Mouse (Mus musculus) CH12.LX (cell line): ENCODE results near the gene Apba1. TPM values are rescaled to one million over a fixed set of nuclear protein-coding genes. Genes with fewer than 3 reads are reported as not detected.

Source experiments
- DNase-seq: peaks from one replicate; pipeline ENCODE4 v3.0.0-alpha.2; 2013; ENCODE audit errors: extremely low read depth
- H3K27ac ChIP-seq: 2 replicates; pipeline ENCODE4 v1.5.1; 2012; ENCODE audit warnings: low read depth, mild to moderate bottlenecking, control low read depth, moderate library complexity; ENCODE audit not compliant: insufficient read depth
- H3K27me3 ChIP-seq: replicated peaks from 2 replicates; pipeline ENCODE3; 2012; ENCODE audit warnings: inconsistent platforms
- H3K36me3 ChIP-seq, 2 experiments: replicated peaks in 1 of 2; 2 replicates each; pipeline versions ENCODE3 to v1.6.1; 2012; ENCODE audit warnings: inconsistent platforms in 1 of 2, low read length in 1 of 2, mild to moderate bottlenecking in 1 of 2, mixed read lengths in 1 of 2, moderate library complexity in 1 of 2; ENCODE audit not compliant: control insufficient read depth in 1 of 2, insufficient read depth in 1 of 2
- H3K4me1 ChIP-seq, 2 experiments: 2 replicates each; pipeline ENCODE4 v1.6.1; 2012; ENCODE audit warnings: inconsistent platforms in 1 of 2, moderate library complexity in 1 of 2; ENCODE audit not compliant: insufficient read depth in 2 of 2, control insufficient read depth in 1 of 2
- H3K4me2 ChIP-seq: 2 replicates; pipeline ENCODE4 v1.6.1; 2012; ENCODE audit warnings: low read depth, mild to moderate bottlenecking, control low read depth; ENCODE audit not compliant: poor library complexity, insufficient read depth, severe bottlenecking
- H3K4me3 ChIP-seq, 3 experiments: fragments of 150-350 bp in 1 of 3; sonication (generic) in 1 of 3; replicated peaks in 1 of 3; 2 replicates each; pipeline versions ENCODE3 to v1.5.1; 2011 to 2012; ENCODE audit warnings: low read depth in 2 of 3, low read length in 2 of 3, mild to moderate bottlenecking in 2 of 3, moderate library complexity in 2 of 3, control low read depth in 1 of 3, improper control_type of control experiment in 1 of 3, inconsistent platforms in 1 of 3, mixed read lengths in 1 of 3; ENCODE audit not compliant: poor library complexity in 1 of 3
- H3K79me2 ChIP-seq: replicated peaks from 2 replicates; pipeline ENCODE4 v1.6.1; 2012; ENCODE audit warnings: mild to moderate bottlenecking, moderate library complexity; ENCODE audit not compliant: control insufficient read depth, poor library complexity, insufficient read depth, severe bottlenecking; ENCODE audit errors: extremely low read depth
- H3K9ac ChIP-seq: 2 replicates; pipeline ENCODE4 v1.6.1; 2012; ENCODE audit warnings: low read depth, mild to moderate bottlenecking, control low read depth, moderate library complexity; ENCODE audit not compliant: insufficient read depth
- H3K9me3 ChIP-seq: replicated peaks from 2 replicates; pipeline ENCODE3; 2012; ENCODE audit warnings: low read length, inconsistent platforms, mixed read lengths
- CHD1 ChIP-seq: IDR thresholded peaks from 2 replicates; pipeline ENCODE4 v1.6.1; 2012; ENCODE audit warnings: low read depth, low read length, improper control_type of control experiment, inconsistent platforms
- CTCF ChIP-seq, 2 experiments: IDR thresholded peaks in 1 of 2; conservative IDR thresholded peaks in 1 of 2; 2 replicates each; pipeline ENCODE4 v1.5.1; 2011 to 2012; ENCODE audit warnings: low read depth in 2 of 2, low read length in 2 of 2, improper control_type of control experiment in 1 of 2, inconsistent platforms in 1 of 2, mild to moderate bottlenecking in 1 of 2, moderate library complexity in 1 of 2
- E2F4 ChIP-seq: IDR thresholded peaks from 2 replicates; pipeline ENCODE4 v1.6.1; 2011; ENCODE audit warnings: low read depth, low read length, improper control_type of control experiment; ENCODE audit not compliant: insufficient replicate concordance
- ELF1 ChIP-seq: IDR thresholded peaks from 2 replicates; pipeline ENCODE4 v1.6.1; 2014; ENCODE audit warnings: low read depth, mild to moderate bottlenecking, inconsistent platforms, low read length, improper control_type of control experiment
- ETS1 ChIP-seq: conservative IDR thresholded peaks from 2 replicates; pipeline ENCODE4 v1.6.1; 2012; ENCODE audit warnings: low read depth, mild to moderate bottlenecking, inconsistent platforms, low read length, improper control_type of control experiment, moderate library complexity
- GABPA ChIP-seq: IDR thresholded peaks from 2 replicates; pipeline ENCODE4 v1.6.1; 2012; ENCODE audit warnings: low read depth, low read length, improper control_type of control experiment, inconsistent platforms; ENCODE audit not compliant: insufficient replicate concordance
- JUN ChIP-seq: IDR thresholded peaks from 2 replicates; pipeline ENCODE4 v1.6.1; 2011; ENCODE audit warnings: low read depth, mild to moderate bottlenecking, low read length, improper control_type of control experiment, moderate library complexity; ENCODE audit not compliant: insufficient read depth
- MAX ChIP-seq: IDR thresholded peaks from 2 replicates; pipeline ENCODE4 v1.6.1; 2011; ENCODE audit warnings: low read length, improper control_type of control experiment
- MXI1 ChIP-seq: IDR thresholded peaks from 2 replicates; pipeline ENCODE4 v1.6.1; 2011; ENCODE audit warnings: mild to moderate bottlenecking, low read depth, low read length, improper control_type of control experiment
- RCOR1 ChIP-seq: conservative IDR thresholded peaks from 2 replicates; pipeline ENCODE4 v1.6.1; 2012; ENCODE audit warnings: low read depth, mild to moderate bottlenecking, inconsistent platforms, low read length, improper control_type of control experiment
- SIN3A ChIP-seq: IDR thresholded peaks from 2 replicates; pipeline ENCODE4 v1.6.1; 2012; ENCODE audit warnings: low read length, improper control_type of control experiment, inconsistent platforms
- SMC3 ChIP-seq: IDR thresholded peaks from 2 replicates; pipeline ENCODE4 v1.6.1; 2011; ENCODE audit warnings: low read depth, low read length, improper control_type of control experiment
- TCF12 ChIP-seq: IDR thresholded peaks from 2 replicates; pipeline ENCODE4 v1.6.1; 2014; ENCODE audit warnings: low read depth, mild to moderate bottlenecking, inconsistent platforms, low read length, improper control_type of control experiment
- dilution Hi-C: fragments of 300-500 bp; cut with MboI; formaldehyde crosslinking; loops from 2 replicates; pipeline ENCODE4 v1.14.3; 2020; ENCODE audit warnings: low sequenced_read_pairs; ENCODE audit not compliant: extremely low pct_unique_long_range_greater_than_20kb, extremely low pct_ligation_motif_present
- in situ Hi-C: fragments of 300-500 bp; cut with MboI; formaldehyde crosslinking; loops from 3 replicates; pipeline ENCODE4 v1.14.3; 2019; ENCODE audit warnings: low sequenced_read_pairs, low pct_ligation_motif_present, low pct_unique_long_range_greater_than_20kb, mixed read lengths
- polyA plus RNA-seq: library from polyadenylated mRNA; unstranded; fragments of >175 nt; gene quantifications from 2 replicates; pipeline ENCODE4 v1.2.1, GENCODE M21; 2012; ENCODE audit warnings: low read depth; ENCODE audit not compliant: insufficient read length
- total RNA-seq, 2 experiments: library from RNA; depleted of rRNA; stranded (reverse); fragments of 300-350 nt in 1 of 2; fragments of >200 nt in 1 of 2; gene quantifications; 2 replicates each; pipeline ENCODE4 v1.2.3; 2012 to 2014

Apba1 gene
- total and polyA plus RNA-seq, 3 experiments = 0.08 to 0.24 (median 0.09) TPM

- no peak for DNase-seq
- no peak overlapping the region for H3K9ac ChIP-seq
- dilution Hi-C loops (no loop called here), in situ Hi-C loops (no loop called here)
- H3K9me3 ChIP-seq = peaks cover 2% of the 10 kb centered on the region
- H3K36me3 ChIP-seq = no peaks in the 10 kb centered on the region
- TF ChIP-seq MXI1 (no peak), CHD1 (no peak)
- no peak overlapping the region for H3K27ac ChIP-seq
- H3K4me2 ChIP-seq = no peak overlapping the region
- no peaks in the 10 kb centered on the region for H3K27me3 ChIP-seq
- H3K4me1 ChIP-seq = peaks cover 0 to 13% of the 10 kb centered on the region in 2 experiments; a peak in 2 of 4 replicates
- H3K4me3 ChIP-seq = no peak overlapping the region
- no peaks in the 10 kb centered on the region for H3K79me2 ChIP-seq
Observed at GRCm38 (mm10) chr19:23948301-23949000, 189.8 kb downstream of the Apba1 start.

GRCm38 (mm10) chr19:23955461-23955860, 196.8 kb downstream of the Apba1 start:
- Histone ChIP-seq H3K27ac (no peak overlapping the region), H3K4me1 (no peaks in the 10 kb centered on the region), H3K79me2 (no peaks in the 10 kb centered on the region), H3K36me3 (no peaks in the 10 kb centered on the region), H3K9me3 (peaks cover 2% of the 10 kb centered on the region), H3K4me2 (no peak overlapping the region), H3K4me3 (no peak overlapping the region), H3K9ac (no peak overlapping the region), H3K27me3 (no peaks in the 10 kb centered on the region)
- TF ChIP-seq SIN3A = no peak
- no peak for TF ChIP-seq RCOR1
- no peak for TF ChIP-seq GABPA
- TF ChIP-seq MAX = no peak
- no peak for TF ChIP-seq JUN
- dilution Hi-C loops (no loop called here), in situ Hi-C loops (no loop called here)
- no peak for DNase-seq

- no peaks in the 10 kb centered on the region for H3K36me3 ChIP-seq
- no peak overlapping the region for H3K4me2 ChIP-seq
- H3K79me2 ChIP-seq = no peaks in the 10 kb centered on the region
- no peaks in the 10 kb centered on the region for H3K27me3 ChIP-seq
- H3K4me3 ChIP-seq = no peak overlapping the region
- no peak overlapping the region for H3K9ac ChIP-seq
- in situ Hi-C loops (no loop called here), dilution Hi-C loops (no loop called here)
- H3K4me1 ChIP-seq = no peaks in the 10 kb centered on the region
- no peak for TF ChIP-seq E2F4
- no peak for TF ChIP-seq ELF1
- no peak for TF ChIP-seq CHD1
- TF ChIP-seq CTCF (conservative IDR thresholded peaks at IDR 0.05 in 1 of 2, IDR thresholded peaks at IDR 0.05 in 1 of 2; ENCODE audit: low read depth in 2 of 2, low read length in 2 of 2) = no peak
- no peak for TF ChIP-seq TCF12
- TF ChIP-seq ETS1 = no peak
- no peak for TF ChIP-seq SMC3
- no peak for TF ChIP-seq GABPA
- no peaks in the 10 kb centered on the region for H3K9me3 ChIP-seq
- H3K27ac ChIP-seq = no peak overlapping the region
- no peak for DNase-seq
Observed at GRCm38 (mm10) chr19:23956299-23956975, 197.8 kb downstream of the Apba1 start.
